Mouse (Mus musculus) stomach, postnatal 0 days (tissue): ENCODE data around the gene Tmsb10.

Experiments
- CTCF ChIP-seq: IDR thresholded peaks from 2 replicates; pipeline ENCODE4 v1.5.1; 2016; ENCODE audit warnings: antibody characterized with exemption, low read depth, mild to moderate bottlenecking, moderate library complexity
- EP300 ChIP-seq: optimal IDR thresholded peaks from 2 replicates; pipeline ENCODE3; 2016; ENCODE audit warnings: antibody characterized with exemption

DNA sequence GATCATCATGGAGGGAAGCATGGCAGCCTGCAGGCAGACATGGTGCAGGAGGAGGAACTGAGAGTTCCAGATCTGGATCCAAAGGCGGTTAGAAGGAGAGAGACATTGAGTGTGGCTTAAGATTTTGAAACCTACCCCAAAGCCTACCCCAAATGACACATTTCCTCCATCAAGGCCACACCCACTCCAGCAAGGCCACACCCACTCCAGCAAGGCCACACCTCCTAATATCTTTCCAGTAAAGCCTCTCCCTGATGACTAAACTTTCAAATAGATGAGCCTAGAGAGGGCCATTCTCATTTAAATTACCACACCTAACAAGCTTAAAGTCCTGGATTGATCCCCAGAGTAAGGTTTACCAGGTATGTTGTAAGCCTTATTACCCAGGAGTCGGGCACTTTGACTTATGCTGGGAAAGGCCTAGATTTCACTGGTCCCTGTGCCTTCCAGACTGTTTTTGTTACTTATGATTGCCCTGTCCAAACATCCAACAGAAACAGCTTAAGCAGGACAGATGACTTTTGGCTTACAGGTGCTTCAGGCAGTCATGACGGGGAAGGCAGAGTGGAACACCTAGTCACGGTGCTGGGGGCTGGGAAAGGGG lies 28.7 kb downstream of the Tmsb10 start:
- TF ChIP-seq CTCF (no peak), EP300 (no peak)
